Comparison of ENCODE assay signal across 27 mouse cellular contexts in the genomic region with DNA sequence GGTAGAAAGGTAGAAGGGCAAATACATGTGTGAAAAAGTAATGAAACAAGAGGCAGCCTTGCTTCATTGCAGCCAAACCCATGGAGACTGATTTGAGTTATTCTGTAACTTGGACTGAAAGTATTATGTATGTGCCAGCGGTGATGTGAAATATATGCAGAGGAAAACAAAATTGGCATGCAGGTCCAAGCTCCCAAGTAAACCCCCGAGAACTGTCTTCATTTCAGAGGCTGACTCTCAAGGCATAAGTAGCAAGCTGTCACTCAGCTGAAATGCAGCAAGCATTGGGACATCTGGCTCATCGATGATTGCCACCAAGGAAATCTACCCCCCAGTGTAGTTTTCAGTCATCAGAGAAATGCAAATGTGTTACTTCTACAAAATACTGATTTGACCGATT. TPM values are rescaled to one million over a fixed set of nuclear protein-coding genes. Genes with fewer than 3 reads are reported as not detected.
DNase-seq lines count a peak whose midpoint lies in the region; ATAC-seq and TF ChIP-seq lines count a peak whose summit lies in the region.
"Had no signal": no experiment of that assay in that cellular context is flagged by ENCODE, and none has a peak within 500 bp of the region (broad histone marks: within the 10 kb centered on the region; RNA-seq: fewer than 3 reads in every experiment).

No protein-coding gene starts in this region.

- 58% methylated on average over 4 of the region's 4 CpGs for WGBS in forebrain, embryonic 16.5 days
- WGBS in forebrain, embryonic 13.5 days: 75% methylated on average over 4 of the region's 4 CpGs
- WGBS in midbrain, postnatal 0 days: 70% methylated on average over 4 of the region's 4 CpGs
- WGBS in midbrain, embryonic 15.5 days: 71% methylated on average over 4 of the region's 4 CpGs

- H3K4me1 ChIP-seq in forebrain, embryonic 16.5 days (replicated peaks; ENCODE audit: control insufficient read depth, insufficient read depth, low read length): no peaks in the 10 kb centered on the region
- no peaks in the 10 kb centered on the region for H3K4me1 ChIP-seq in forebrain, embryonic 13.5 days
- H3K4me1 ChIP-seq in midbrain, postnatal 0 days (ENCODE audit: insufficient read depth, low read length): no peaks in the 10 kb centered on the region
- no peaks in the 10 kb centered on the region for H3K4me1 ChIP-seq in midbrain, embryonic 15.5 days
- H3K4me1 ChIP-seq: embryonic facial prominence, embryonic 10.5 days; hindbrain, embryonic 10.5 days; hindbrain, embryonic 13.5 days; intestine, embryonic 15.5 days had no signal

- no peaks in the 10 kb centered on the region for H3K36me3 ChIP-seq in forebrain, embryonic 16.5 days (ENCODE audit: control insufficient read depth, insufficient read depth)
- H3K36me3 ChIP-seq in forebrain, embryonic 13.5 days (ENCODE audit: poor library complexity, severe bottlenecking): no peaks in the 10 kb centered on the region
- H3K36me3 ChIP-seq in midbrain, postnatal 0 days (ENCODE audit: insufficient read depth, low read length): no peaks in the 10 kb centered on the region
- no peaks in the 10 kb centered on the region for H3K36me3 ChIP-seq in midbrain, embryonic 15.5 days (replicated peaks)
- H3K36me3 ChIP-seq: embryonic facial prominence, embryonic 10.5 days; embryonic facial prominence, embryonic 13.5 days; hindbrain, embryonic 10.5 days; hindbrain, embryonic 13.5 days; intestine, embryonic 15.5 days had no signal

- no peaks in the 10 kb centered on the region for H3K27me3 ChIP-seq in forebrain, embryonic 16.5 days (replicated peaks; ENCODE audit: control insufficient read depth, insufficient read depth, low read length)
- H3K27me3 ChIP-seq in forebrain, embryonic 13.5 days: no peaks in the 10 kb centered on the region
- no peaks in the 10 kb centered on the region for H3K27me3 ChIP-seq in midbrain, postnatal 0 days (ENCODE audit: insufficient read depth, low read length)
- no peaks in the 10 kb centered on the region for H3K27me3 ChIP-seq in midbrain, embryonic 15.5 days (replicated peaks)
- H3K27me3 ChIP-seq: embryonic facial prominence, embryonic 13.5 days; hindbrain, embryonic 13.5 days; intestine, embryonic 15.5 days had no signal

- peak; percentile 38; the same call in 1 of the 2 replicates for ATAC-seq in forebrain, embryonic 16.5 days
- ATAC-seq in forebrain, embryonic 13.5 days: no peak
- no peak for ATAC-seq in midbrain, postnatal 0 days (ENCODE audit: low FRiP score)
- no peak for ATAC-seq in midbrain, embryonic 15.5 days (replicated peaks)
- ATAC-seq: CD4-positive, CD25-positive, alpha-beta regulatory T cell, adult 4 months; hindbrain, embryonic 16.5 days; intestine, embryonic 15.5 days had no signal

- no peak overlapping the region for H3K9ac ChIP-seq in forebrain, embryonic 16.5 days (replicated peaks; ENCODE audit: low read depth, low read length)
- no peak overlapping the region for H3K9ac ChIP-seq in forebrain, embryonic 13.5 days
- H3K9ac ChIP-seq in midbrain, postnatal 0 days (replicated peaks; ENCODE audit: low read length, poor library complexity, severe bottlenecking): no peak overlapping the region
- no peak overlapping the region for H3K9ac ChIP-seq in midbrain, embryonic 15.5 days
- H3K9ac ChIP-seq: embryonic facial prominence, embryonic 13.5 days; hindbrain, embryonic 13.5 days; intestine, embryonic 15.5 days had no signal

- no peak overlapping the region for H3K4me2 ChIP-seq in forebrain, embryonic 16.5 days (ENCODE audit: low read length)
- no peak overlapping the region for H3K4me2 ChIP-seq in forebrain, embryonic 13.5 days
- no peak overlapping the region for H3K4me2 ChIP-seq in midbrain, postnatal 0 days (ENCODE audit: low read depth, low read length, poor library complexity, severe bottlenecking)
- H3K4me2 ChIP-seq in midbrain, embryonic 15.5 days: no peak overlapping the region
- H3K4me2 ChIP-seq: embryonic facial prominence, embryonic 13.5 days; heart, embryonic 11.5 days; hindbrain, embryonic 13.5 days; intestine, embryonic 15.5 days had no signal

- H3K4me3 ChIP-seq in forebrain, embryonic 16.5 days (replicated peaks; ENCODE audit: low read length): no peak overlapping the region
- no peak overlapping the region for H3K4me3 ChIP-seq in forebrain, embryonic 13.5 days
- no peak overlapping the region for H3K4me3 ChIP-seq in midbrain, postnatal 0 days (ENCODE audit: low read depth, low read length)
- no peak overlapping the region for H3K4me3 ChIP-seq in midbrain, embryonic 15.5 days
- H3K4me3 ChIP-seq: embryonic facial prominence, embryonic 10.5 days; embryonic facial prominence, embryonic 13.5 days; erythroblast, embryonic 14.5 days; gastrocnemius, adult 2 months; hindbrain, embryonic 10.5 days; hindbrain, embryonic 13.5 days; intestine, embryonic 15.5 days had no signal

- DNase-seq in layer of hippocampus, adult 9-11 months: peak; percentile 3
- no peak for DNase-seq in layer of hippocampus, adult 11-12 months (ENCODE audit: low spot score)
- DNase-seq in midbrain, postnatal 0 days (ENCODE audit: low spot score): peak; percentile 12
- DNase-seq: adrenal gland, adult 2 months; adrenal gland, postnatal 14 days; cerebellum, adult 11-12 months; cerebellum, adult 8-10 months; cerebellum, postnatal 10 days; cerebellum, postnatal 36 days; embryo, embryonic 11 days; gastrocnemius, adult 2 months; gastrocnemius, postnatal 14 days; heart, adult 11 months had no signal

- no peak overlapping the region for H3K27ac ChIP-seq in forebrain, embryonic 16.5 days (ENCODE audit: low read length)
- no peak overlapping the region for H3K27ac ChIP-seq in forebrain, embryonic 13.5 days
- no peak overlapping the region for H3K27ac ChIP-seq in midbrain, postnatal 0 days (ENCODE audit: low read depth, low read length)
- H3K27ac ChIP-seq in midbrain, embryonic 15.5 days: no peak overlapping the region
- H3K27ac ChIP-seq: embryonic facial prominence, embryonic 10.5 days; embryonic facial prominence, embryonic 13.5 days; gastrocnemius, adult 2 months; hindbrain, embryonic 10.5 days; hindbrain, embryonic 13.5 days; intestine, embryonic 15.5 days had no signal

- no peaks in the 10 kb centered on the region for H3K9me3 ChIP-seq in forebrain, embryonic 16.5 days (ENCODE audit: control insufficient read depth, low read length)
- H3K9me3 ChIP-seq in forebrain, embryonic 13.5 days (replicated peaks): no peaks in the 10 kb centered on the region
- H3K9me3 ChIP-seq in midbrain, postnatal 0 days (ENCODE audit: low read length): no peaks in the 10 kb centered on the region
- H3K9me3 ChIP-seq in midbrain, embryonic 15.5 days: no peaks in the 10 kb centered on the region
- H3K9me3 ChIP-seq: embryonic facial prominence, embryonic 10.5 days; embryonic facial prominence, embryonic 13.5 days; hindbrain, embryonic 10.5 days; hindbrain, embryonic 13.5 days; intestine, embryonic 15.5 days had no signal

- no peak for TF ChIP-seq CTCF in midbrain, postnatal 0 days (IDR thresholded peaks at IDR 0.05)

RNA-seq across cellular contexts. Expression of gene Fmo4, which starts 28.6 kb away (rescaled TPM):
- 0.13 and 0.31 TPM in 2 replicates for polyA plus RNA-seq in forebrain, embryonic 16.5 days (2015; fragmentation: Nextera tagmentation; extraction: Ambion mirVana)
- 0.31 TPM in 1 of 2 replicates, not detected in the other for polyA plus RNA-seq in forebrain, embryonic 13.5 days (2015; fragmentation: Nextera tagmentation; extraction: Ambion mirVana)
- total RNA-seq in midbrain, postnatal 0 days (2014; rRNA removed): 0.42 and 0.77 TPM in 2 replicates
- 0.78 and 1.2 TPM in 2 replicates for polyA plus RNA-seq in midbrain, postnatal 0 days (2015; fragmentation: Nextera tagmentation; extraction: Ambion mirVana)
- 0.19 and 0.27 TPM in 2 replicates for polyA plus RNA-seq in midbrain, embryonic 15.5 days (2015; fragmentation: Nextera tagmentation; extraction: Ambion mirVana)
- total RNA-seq: gastrocnemius, adult 2 months; heart, adult 8-10 months; MEL had no signal
- polyA plus RNA-seq: CD4-positive, CD25-positive, alpha-beta regulatory T cell, adult 4 months; erythroblast, embryonic 14.5 days; heart, embryonic 11.5 days had no signal

RNA-seq across cellular contexts. Expression of gene Prrc2c, which starts 44.9 kb away (rescaled TPM):
- 123 and 134 TPM in 2 replicates for polyA plus RNA-seq in forebrain, embryonic 16.5 days (2015; fragmentation: Nextera tagmentation; extraction: Ambion mirVana)
- polyA plus RNA-seq in forebrain, embryonic 13.5 days (2015; fragmentation: Nextera tagmentation; extraction: Ambion mirVana): 174 and 175 TPM in 2 replicates
- 71.5 and 91.8 TPM in 2 replicates for total RNA-seq in midbrain, postnatal 0 days (2014; rRNA removed)
- polyA plus RNA-seq in midbrain, postnatal 0 days (2015; fragmentation: Nextera tagmentation; extraction: Ambion mirVana): 121 and 155 TPM in 2 replicates
- polyA plus RNA-seq in midbrain, embryonic 15.5 days (2015; fragmentation: Nextera tagmentation; extraction: Ambion mirVana): 142 and 158 TPM in 2 replicates
